14 mouse cellular contexts compared by ENCODE assay signal in the genomic region with DNA sequence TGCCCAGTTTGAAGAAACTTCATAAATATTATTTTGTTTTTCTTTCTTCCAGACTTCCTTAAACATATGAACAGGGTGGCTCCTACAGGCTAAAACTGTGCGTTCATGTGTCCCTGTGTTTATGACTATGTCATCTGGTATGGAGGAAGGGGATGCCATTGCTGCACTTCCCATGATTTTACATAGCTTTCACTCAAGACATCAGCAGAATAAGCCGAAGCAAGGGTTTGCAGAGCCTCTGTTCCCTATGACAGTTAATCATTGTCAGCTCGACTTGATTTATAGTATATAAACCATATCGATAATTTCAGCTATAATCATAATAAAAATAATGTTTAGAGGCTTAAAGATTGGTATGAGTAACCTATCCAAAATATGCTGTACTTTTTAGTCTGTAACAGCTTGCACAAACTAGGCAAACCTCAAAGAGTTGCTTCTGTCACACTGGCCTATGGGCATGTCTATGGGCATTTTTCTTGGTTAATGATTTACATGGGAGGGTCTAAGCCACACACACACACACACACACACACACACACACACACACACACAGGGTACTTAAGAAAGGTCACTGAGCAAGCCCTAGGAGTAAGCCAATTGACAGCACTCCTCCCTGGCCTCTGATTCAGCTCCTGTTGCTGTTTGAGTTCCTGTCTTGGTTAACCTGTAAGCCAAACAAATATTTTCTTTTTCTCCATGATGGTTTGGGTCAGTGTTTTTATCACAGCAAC. TPM values are rescaled to one million over a fixed set of nuclear protein-coding genes. Genes with fewer than 3 reads are reported as not detected.
DNase-seq lines count a peak whose midpoint lies in the region; ATAC-seq and TF ChIP-seq lines count a peak whose summit lies in the region.
"Had no signal": no experiment of that assay in that cellular context is flagged by ENCODE, and none has a peak within 500 bp of the region (broad histone marks: within the 10 kb centered on the region; RNA-seq: fewer than 3 reads in every experiment).

No protein-coding gene starts in this region.

- no peak overlapping the region for H3K4me3 ChIP-seq in intestine, embryonic 14.5 days (ENCODE audit: low read depth, low read length)
- no peak overlapping the region for H3K4me3 ChIP-seq in kidney, adult 2 months (ENCODE audit: insufficient read depth, low read depth, low read length)
- no peak overlapping the region for H3K4me3 ChIP-seq in liver, embryonic 16.5 days (ENCODE audit: low read depth, low read length)
- H3K4me3 ChIP-seq in hindbrain, embryonic 11.5 days (ENCODE audit: low read depth, low read length), result no peak overlapping the region
- H3K4me3 ChIP-seq: heart, embryonic 12.5 days; hindbrain, embryonic 13.5 days; midbrain, embryonic 10.5 days had no signal

- no peaks in the 10 kb centered on the region for H3K36me3 ChIP-seq in intestine, embryonic 14.5 days (ENCODE audit: control insufficient read depth, insufficient read depth, low read length)
- H3K36me3 ChIP-seq in kidney, adult 2 months (ENCODE audit: control insufficient read depth, insufficient read depth, low read length), result no peaks in the 10 kb centered on the region
- no peaks in the 10 kb centered on the region for H3K36me3 ChIP-seq in liver, embryonic 16.5 days (ENCODE audit: control insufficient read depth, insufficient read depth)
- H3K36me3 ChIP-seq in hindbrain, embryonic 11.5 days (ENCODE audit: control insufficient read depth, insufficient read depth, low read length), result no peaks in the 10 kb centered on the region
- H3K36me3 ChIP-seq: heart, embryonic 12.5 days; hindbrain, embryonic 13.5 days; midbrain, embryonic 10.5 days had no signal

- ATAC-seq in intestine, embryonic 14.5 days (replicated peaks; ENCODE audit: low FRiP score, low TSS enrichment, low read depth), result peak; percentile 80
- peak; percentile 89 for ATAC-seq in liver, embryonic 16.5 days (ENCODE audit: low read depth)
- ATAC-seq in hindbrain, embryonic 11.5 days (ENCODE audit: low FRiP score), result no peak

- no peak for TF ChIP-seq POLR2A in kidney, adult 2 months (IDR thresholded peaks at IDR 0.05; ENCODE audit: low read depth, low read length)

- WGBS in intestine, embryonic 14.5 days, result 62% methylated on average over 4 of the region's 4 CpGs
- WGBS in kidney, adult 2 months, result 55% methylated on average over 4 of the region's 4 CpGs
- 53% methylated on average over 4 of the region's 4 CpGs for WGBS in liver, embryonic 16.5 days (ENCODE audit: insufficient replicate concordance)
- 82% methylated on average over 4 of the region's 4 CpGs for WGBS in hindbrain, embryonic 11.5 days

- H3K9me3 ChIP-seq in intestine, embryonic 14.5 days (ENCODE audit: control insufficient read depth, low read length), result no peaks in the 10 kb centered on the region
- H3K9me3 ChIP-seq in liver, embryonic 16.5 days (replicated peaks; ENCODE audit: control insufficient read depth, low read length), result no peaks in the 10 kb centered on the region
- H3K9me3 ChIP-seq in hindbrain, embryonic 11.5 days (ENCODE audit: control insufficient read depth, low read length), result no peaks in the 10 kb centered on the region
- H3K9me3 ChIP-seq: heart, embryonic 12.5 days; hindbrain, embryonic 13.5 days; midbrain, embryonic 10.5 days had no signal

- no peak for TF ChIP-seq CTCF in kidney, adult 2 months (conservative IDR thresholded peaks at IDR 0.05; ENCODE audit: insufficient read depth, insufficient read length, low read depth, low read length)

- no peak overlapping the region for H3K4me2 ChIP-seq in intestine, embryonic 14.5 days (ENCODE audit: low read length)
- H3K4me2 ChIP-seq in liver, embryonic 16.5 days (ENCODE audit: low read depth, low read length), result no peak overlapping the region
- no peak overlapping the region for H3K4me2 ChIP-seq in hindbrain, embryonic 11.5 days (replicated peaks; ENCODE audit: low read depth, low read length)
- H3K4me2 ChIP-seq: heart, embryonic 12.5 days; hindbrain, embryonic 13.5 days had no signal

- no peaks in the 10 kb centered on the region for H3K27me3 ChIP-seq in intestine, embryonic 14.5 days (replicated peaks; ENCODE audit: control insufficient read depth, insufficient read depth, low read length)
- H3K27me3 ChIP-seq in kidney, adult 2 months (replicated peaks; ENCODE audit: control insufficient read depth, insufficient read depth, low read length), result no peaks in the 10 kb centered on the region
- no peaks in the 10 kb centered on the region for H3K27me3 ChIP-seq in liver, embryonic 16.5 days (ENCODE audit: control insufficient read depth, insufficient read depth, low read depth, low read length)
- no peaks in the 10 kb centered on the region for H3K27me3 ChIP-seq in hindbrain, embryonic 11.5 days (ENCODE audit: control insufficient read depth, insufficient read depth, low read length)
- H3K27me3 ChIP-seq: heart, embryonic 12.5 days; hindbrain, embryonic 13.5 days had no signal

- H3K9ac ChIP-seq in intestine, embryonic 14.5 days (ENCODE audit: low read length), result no peak overlapping the region
- H3K9ac ChIP-seq in liver, embryonic 16.5 days (ENCODE audit: low read depth, low read length), result no peak overlapping the region
- H3K9ac ChIP-seq in hindbrain, embryonic 11.5 days (ENCODE audit: low read depth, low read length), result no peak overlapping the region
- H3K9ac ChIP-seq: heart, embryonic 12.5 days; hindbrain, embryonic 13.5 days had no signal

- no peaks in the 10 kb centered on the region for H3K4me1 ChIP-seq in intestine, embryonic 14.5 days (replicated peaks; ENCODE audit: control insufficient read depth, insufficient read depth, low read length)
- peaks cover 3% of the 10 kb centered on the region for H3K4me1 ChIP-seq in kidney, adult 2 months (ENCODE audit: control insufficient read depth, insufficient read depth, low read length)
- H3K4me1 ChIP-seq in liver, embryonic 16.5 days (ENCODE audit: control insufficient read depth, low read depth, low read length), result no peaks in the 10 kb centered on the region
- H3K4me1 ChIP-seq in hindbrain, embryonic 11.5 days (replicated peaks; ENCODE audit: control insufficient read depth, insufficient read depth, low read length), result no peaks in the 10 kb centered on the region
- H3K4me1 ChIP-seq: heart, embryonic 12.5 days; hindbrain, embryonic 13.5 days had no signal

- DNase-seq in intestine, embryonic 14.5 days (ENCODE audit: low spot score), result no peak
- DNase-seq in kidney, adult 2 months, result peak; percentile 87
- DNase-seq in kidney, postnatal 36 days, result peak; percentile 69 to 83
- no peak for DNase-seq in testis, postnatal 14 days (ENCODE audit: low spot score)
- no peak for DNase-seq in hindbrain, embryonic 11.5 days (ENCODE audit: low spot score)
- DNase-seq in frontal cortex, postnatal 36 days (ENCODE audit: low spot score in 2 of 2), result no peak
- no peak for DNase-seq in cerebellum, postnatal 14 days
- DNase-seq: adrenal gland, postnatal 25 days; cerebellum, postnatal 36 days; gastrocnemius, postnatal 36 days had no signal

- H3K27ac ChIP-seq in intestine, embryonic 14.5 days (ENCODE audit: low read depth), result no peak overlapping the region
- H3K27ac ChIP-seq in kidney, adult 2 months (ENCODE audit: insufficient read depth, low read depth, low read length), result 0 out of 2 replicates have a peak overlapping the region, but pooled peaks have one; percentile 59
- H3K27ac ChIP-seq in liver, embryonic 16.5 days (ENCODE audit: low read length), result 0 out of 2 replicates have a peak overlapping the region, but pooled peaks have one; percentile 2
- H3K27ac ChIP-seq in hindbrain, embryonic 11.5 days (ENCODE audit: low read depth, low read length), result no peak overlapping the region
- H3K27ac ChIP-seq: hindbrain, embryonic 13.5 days; midbrain, embryonic 10.5 days had no signal

RNA-seq across cellular contexts. Expression of a gene that starts 12.7 kb away (rescaled TPM):
- 11.0 and 13.1 TPM in 2 replicates for polyA plus RNA-seq in intestine, embryonic 14.5 days (2014; fragmentation: Nextera tagmentation; extraction: Ambion mirVana)
- 14.7 and 15.8 TPM in 2 replicates for polyA plus RNA-seq in kidney, adult 2 months (2012; rRNA removed)
- 4.5 and 5.9 TPM in 2 replicates for polyA plus RNA-seq in liver, embryonic 16.5 days (2015; fragmentation: Nextera tagmentation; extraction: Ambion mirVana)
- 10.7 and 13.6 TPM in 2 replicates for polyA plus RNA-seq in hindbrain, embryonic 11.5 days (2014; fragmentation: Nextera tagmentation; extraction: Ambion mirVana)

Comparison
In these comparisons a context has a peak if more than half of its experiments do, and no peak if none do; other contexts are left out.
1. DNase-seq: peak in kidney, adult 2 months (single experiment) and kidney, postnatal 36 days (2 of 2); none in intestine, embryonic 14.5 days (single experiment), testis, postnatal 14 days (single experiment), hindbrain, embryonic 11.5 days (single experiment), frontal cortex, postnatal 36 days (0 of 2) and cerebellum, postnatal 14 days (0 of 2).
2. H3K27ac ChIP-seq: peak in kidney, adult 2 months (single experiment) and liver, embryonic 16.5 days (single experiment); none in intestine, embryonic 14.5 days (single experiment) and hindbrain, embryonic 11.5 days (single experiment).